Mouse (Mus musculus): ENCODE measurements around the gene Myh14.

DNA sequence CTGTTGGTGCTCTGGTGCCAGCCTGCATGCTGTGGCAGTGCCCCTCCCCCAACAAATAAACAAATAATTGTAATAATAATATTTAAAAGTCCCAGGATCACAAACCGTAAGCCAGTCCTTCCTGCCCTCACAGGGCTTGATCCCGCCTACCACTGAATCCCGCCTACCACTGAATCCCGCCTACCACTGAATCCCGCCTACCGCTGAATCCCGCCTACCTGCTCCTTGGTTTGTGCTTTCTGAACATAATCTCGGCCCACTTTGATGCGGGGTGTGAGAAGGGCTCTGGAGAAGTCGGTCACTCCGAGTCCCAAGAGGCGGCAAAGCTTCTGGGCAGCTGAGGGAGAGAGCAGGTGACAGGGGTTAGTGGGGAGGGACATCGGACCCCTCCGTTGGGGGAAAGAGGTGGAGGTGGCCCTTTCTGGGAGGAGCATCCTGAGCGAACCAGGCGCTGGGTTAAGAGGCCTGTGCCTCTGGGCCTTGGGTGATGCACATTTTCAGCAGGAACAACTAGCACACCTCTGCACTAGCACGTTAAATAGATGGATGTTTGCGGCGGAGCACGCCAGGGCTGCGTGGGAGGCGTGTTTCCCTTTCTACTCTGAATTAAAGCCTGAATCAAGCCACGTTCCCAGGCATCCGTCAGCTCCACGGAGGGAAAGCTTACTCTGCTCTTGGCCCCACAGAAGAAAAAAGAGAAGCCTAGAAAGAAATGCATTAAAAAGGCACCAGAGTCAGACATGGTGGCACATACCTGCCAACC, 29.6 kb downstream of the Myh14 start:
- TF ChIP-seq CTCF (IDR thresholded peaks at IDR 0.05; ENCODE audit: low read depth) (no peak), EP300 (IDR thresholded peaks at IDR 0.05; ENCODE audit: low read depth) (no peak)

Measured in heart, postnatal 0 days (tissue).